Mouse (Mus musculus) embryonic facial prominence, embryonic 14.5 days (tissue): ENCODE data around the gene Pdhb. TPM values are rescaled to one million over a fixed set of nuclear protein-coding genes. Genes with fewer than 3 reads are reported as not detected.
A peak's percentile ranks its signal among the peaks of the same experiment; 100 is the strongest.

ENCODE experiments used
- ATAC-seq: fragments of 200-750 bp; cut with Nextera tagmentation; 2 replicates; pipeline ENCODE4 v1.8.0; 2017; ENCODE audit warnings: low read depth, moderate number of reproducible peaks, moderate TSS enrichment
- DNase-seq: peaks from one replicate; pipeline ENCODE4 v3.0.0-alpha.2; 2015; ENCODE audit warnings: low spot score
- H3K27ac ChIP-seq: fragments of 300-500 bp; sonication (generic); replicated peaks from 2 replicates; pipeline ENCODE4 v1.5.1; 2014; ENCODE audit warnings: low read depth, mild to moderate bottlenecking, low read length, moderate library complexity
- H3K27me3 ChIP-seq: fragments of 300-500 bp; sonication (generic); replicated peaks from 2 replicates; pipeline ENCODE4 v1.6.1; 2014; ENCODE audit warnings: low read length; ENCODE audit not compliant: control insufficient read depth, insufficient read depth
- H3K36me3 ChIP-seq: fragments of 300-500 bp; sonication (generic); 2 replicates; pipeline ENCODE4 v1.6.1; 2014; ENCODE audit warnings: low read length, mixed read lengths; ENCODE audit not compliant: control insufficient read depth, insufficient read depth
- H3K4me1 ChIP-seq: fragments of 300-500 bp; sonication (generic); 2 replicates; pipeline ENCODE4 v1.6.1; 2014; ENCODE audit warnings: antibody characterized with exemption, low read length; ENCODE audit not compliant: control insufficient read depth, insufficient read depth
- H3K4me2 ChIP-seq: fragments of 300-500 bp; sonication (generic); 2 replicates; pipeline ENCODE4 v1.6.1; 2014; ENCODE audit warnings: low read depth, mild to moderate bottlenecking, low read length, moderate library complexity, mixed read lengths
- H3K4me3 ChIP-seq: fragments of 300-500 bp; sonication (generic); 2 replicates; pipeline ENCODE4 v1.5.1; 2014; ENCODE audit warnings: low read depth, mild to moderate bottlenecking, low read length
- H3K9ac ChIP-seq: fragments of 300-500 bp; sonication (generic); 2 replicates; pipeline ENCODE4 v1.6.1; 2014; ENCODE audit warnings: low read depth, mild to moderate bottlenecking, low read length, moderate library complexity, mixed read lengths
- H3K9me3 ChIP-seq: fragments of 300-500 bp; sonication (generic); 2 replicates; pipeline ENCODE4 v1.6.1; 2016; ENCODE audit warnings: low read length; ENCODE audit not compliant: control insufficient read depth
- WGBS: fragments of 180-500 bp; shearing (Covaris S2); extraction: QIAGEN DNeasy Blood & Tissue Kit; methylation state at CpG from one replicate; pipeline ENCODE4 v1.1.7; 2014; 5-methylcytosine and 5-hydroxymethylcytosine counted together
- polyA plus RNA-seq: library from polyadenylated mRNA; unstranded; fragments of >200 nt; fragmentation: Nextera tagmentation; extraction: Ambion mirVana; gene quantifications from 2 replicates; pipeline ENCODE4 v1.2.1, GENCODE M21; 2014

Pdhb gene
- polyA plus RNA-seq, 1 experiment from 2014 or later: 215 TPM

DNA sequence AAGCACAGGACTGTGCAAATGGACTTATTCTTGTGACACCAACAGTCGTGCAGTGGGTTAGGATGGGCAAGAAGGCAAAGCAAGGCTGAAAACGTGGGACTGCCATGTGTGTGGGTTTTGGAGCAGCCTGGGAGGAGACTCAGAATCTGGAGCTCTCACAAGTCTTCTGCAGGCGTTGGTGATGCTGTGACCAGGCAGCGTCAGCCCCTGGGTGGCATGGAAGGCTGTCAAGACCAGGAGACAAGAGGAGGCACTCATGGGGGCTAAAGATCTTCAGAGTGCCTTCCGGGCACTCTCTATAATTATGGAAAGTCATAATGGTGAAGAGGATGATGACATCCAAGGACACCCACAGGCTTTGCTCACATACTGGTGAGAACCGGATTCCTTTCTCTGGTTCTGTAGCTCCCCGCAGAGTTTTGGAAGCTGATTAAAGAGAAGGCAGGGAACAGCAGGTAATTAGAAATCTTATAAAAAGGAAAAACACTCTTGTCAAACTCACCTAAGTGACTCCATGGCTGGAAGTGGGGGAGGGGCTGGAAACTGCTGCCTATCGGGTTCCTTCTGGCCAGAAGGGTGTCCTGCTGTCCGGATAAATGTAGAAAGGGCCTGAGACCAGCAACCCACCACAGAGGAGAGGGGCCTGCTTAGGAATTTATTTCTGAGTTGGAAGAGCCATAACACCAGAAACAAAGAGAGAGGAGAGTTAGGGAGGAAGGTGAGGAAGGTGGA is 33.5 kb upstream of the Pdhb start:
- DNase-seq (no peak), ATAC-seq (no peak)
- Histone ChIP-seq H3K36me3 (no peaks in the 10 kb centered on the region), H3K4me3 (no peak overlapping the region), H3K4me1 (no peaks in the 10 kb centered on the region; the same call in 1 of the 2 replicates), H3K9ac (no peak overlapping the region), H3K9me3 (no peaks in the 10 kb centered on the region), H3K27ac (no peak overlapping the region), H3K27me3 (no peaks in the 10 kb centered on the region), H3K4me2 (no peak overlapping the region)
- 51% methylated on average over 9 of the region's 9 CpGs for WGBS

DNA sequence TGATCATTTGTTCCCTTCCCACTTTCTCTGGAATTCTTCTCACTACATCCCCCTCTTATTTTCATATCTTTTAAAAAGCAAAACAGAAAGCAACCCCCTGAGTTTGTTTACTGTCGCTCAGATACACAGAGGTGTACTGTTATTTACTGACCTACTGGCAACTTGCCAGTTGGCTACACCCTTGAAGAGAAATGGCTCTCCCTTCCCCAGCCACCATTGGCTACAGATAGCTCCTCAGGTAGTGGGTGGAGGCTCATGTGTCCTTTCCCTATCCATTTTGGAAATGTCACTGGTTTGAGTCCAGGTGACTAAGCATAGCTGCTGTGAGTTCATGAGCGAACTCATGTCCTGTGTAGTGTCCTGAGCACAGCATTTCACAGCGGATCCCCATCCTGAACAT is 28.9 kb upstream of the Pdhb start:
- Histone ChIP-seq H3K4me2 (no peak overlapping the region), H3K27me3 (no peaks in the 10 kb centered on the region), H3K4me3 (no peak overlapping the region), H3K9me3 (no peaks in the 10 kb centered on the region), H3K27ac (no peak overlapping the region), H3K4me1 (no peaks in the 10 kb centered on the region), H3K36me3 (no peaks in the 10 kb centered on the region), H3K9ac (no peak overlapping the region)
- 60% methylated on average over 3 of the region's 3 CpGs for WGBS
- no peak for DNase-seq
- ATAC-seq: no peak

DNA sequence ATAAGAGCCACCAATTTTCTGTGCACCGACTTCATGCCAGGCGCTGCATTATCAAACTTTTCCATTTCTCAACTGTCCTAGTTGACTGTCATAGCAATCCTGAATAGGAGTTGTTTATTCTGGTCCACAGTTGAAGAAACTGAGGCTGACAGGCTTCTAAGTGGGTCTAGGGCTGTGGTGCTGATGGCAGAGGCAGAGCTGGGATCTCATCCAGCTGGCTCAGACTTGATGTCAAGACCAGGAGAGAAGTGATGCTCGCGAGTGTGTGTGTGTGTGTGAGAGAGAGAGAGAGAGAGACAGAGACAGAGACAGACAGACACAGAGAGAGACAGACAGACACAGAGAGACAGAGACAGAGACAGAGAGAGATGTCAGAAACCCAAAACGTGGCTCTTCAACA is 27.9 kb upstream of the Pdhb start:
- no peak for ATAC-seq
- no peak for DNase-seq
- no peaks in the 10 kb centered on the region for H3K9me3 ChIP-seq
- no peak overlapping the region for H3K9ac ChIP-seq
- WGBS: 76% methylated on average over 5 of the region's 5 CpGs
- H3K27me3 ChIP-seq: no peaks in the 10 kb centered on the region
- no peaks in the 10 kb centered on the region for H3K36me3 ChIP-seq
- H3K4me1 ChIP-seq: no peaks in the 10 kb centered on the region
- H3K4me3 ChIP-seq: no peak overlapping the region
- no peak overlapping the region for H3K27ac ChIP-seq
- no peak overlapping the region for H3K4me2 ChIP-seq

DNA sequence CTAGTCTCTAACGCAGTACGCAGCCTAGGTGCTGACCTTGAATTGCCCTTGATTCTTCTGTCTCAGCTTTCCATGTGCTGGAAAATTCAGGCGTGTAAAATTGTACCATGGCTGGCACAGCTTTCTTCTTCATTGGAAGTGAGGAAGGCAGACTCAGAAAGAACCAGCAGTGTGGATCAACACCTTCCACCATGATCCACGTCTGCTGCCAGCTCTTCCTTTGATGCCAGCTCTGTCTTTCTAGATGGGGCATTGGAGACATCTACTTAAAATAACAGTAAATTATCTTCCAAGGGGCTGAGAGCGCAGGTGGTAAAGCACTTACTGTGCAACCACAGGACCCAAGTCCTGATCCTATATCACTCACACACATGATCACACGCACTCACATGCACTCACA is 19.9 kb upstream of the Pdhb start:
- Histone ChIP-seq H3K4me2 (no peak overlapping the region), H3K4me3 (no peak overlapping the region), H3K27me3 (no peaks in the 10 kb centered on the region), H3K9ac (no peak overlapping the region), H3K9me3 (no peaks in the 10 kb centered on the region), H3K4me1 (no peaks in the 10 kb centered on the region), H3K36me3 (no peaks in the 10 kb centered on the region), H3K27ac (no peak overlapping the region)
- 84% methylated on average over 6 of the region's 6 CpGs for WGBS
- no peak for DNase-seq
- ATAC-seq: no peak

DNA sequence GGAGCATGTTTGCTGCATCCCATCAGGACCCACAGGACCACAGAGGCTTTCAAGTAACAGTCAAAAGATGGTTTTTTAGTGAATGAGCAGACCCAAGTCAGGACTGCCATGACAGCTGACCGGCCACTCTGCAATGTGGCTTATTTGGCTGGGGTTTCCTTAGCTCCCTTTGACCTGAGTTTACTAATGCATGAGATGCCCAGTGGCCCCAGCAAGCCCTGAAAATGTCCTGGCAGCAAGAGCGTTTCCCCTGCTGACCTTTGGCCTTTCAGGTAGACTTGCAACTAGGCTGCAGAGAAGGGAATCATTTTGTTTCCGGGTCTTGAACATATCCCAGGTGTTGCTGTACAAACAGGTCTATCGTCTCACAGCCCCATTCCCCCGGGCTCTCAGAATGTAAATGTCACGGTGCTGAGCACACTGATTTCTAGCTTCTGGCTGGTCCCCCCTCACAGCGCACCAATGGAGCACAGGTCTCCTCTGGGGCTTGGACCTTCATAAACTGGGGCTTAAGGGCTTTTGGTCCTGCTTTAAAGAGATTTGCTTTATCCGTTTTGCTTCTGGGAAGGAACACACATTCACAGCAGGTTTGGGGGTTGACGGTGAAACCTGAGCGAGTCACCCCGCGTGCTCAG is 18.6 kb upstream of the Pdhb start:
- no peak for DNase-seq
- Histone ChIP-seq H3K4me2 (no peak overlapping the region), H3K9ac (no peak overlapping the region), H3K4me3 (no peak overlapping the region), H3K36me3 (no peaks in the 10 kb centered on the region), H3K4me1 (no peaks in the 10 kb centered on the region), H3K27ac (no peak overlapping the region), H3K27me3 (no peaks in the 10 kb centered on the region), H3K9me3 (no peaks in the 10 kb centered on the region)
- no peak for ATAC-seq
- WGBS: 45% methylated on average over 12 of the region's 12 CpGs

DNA sequence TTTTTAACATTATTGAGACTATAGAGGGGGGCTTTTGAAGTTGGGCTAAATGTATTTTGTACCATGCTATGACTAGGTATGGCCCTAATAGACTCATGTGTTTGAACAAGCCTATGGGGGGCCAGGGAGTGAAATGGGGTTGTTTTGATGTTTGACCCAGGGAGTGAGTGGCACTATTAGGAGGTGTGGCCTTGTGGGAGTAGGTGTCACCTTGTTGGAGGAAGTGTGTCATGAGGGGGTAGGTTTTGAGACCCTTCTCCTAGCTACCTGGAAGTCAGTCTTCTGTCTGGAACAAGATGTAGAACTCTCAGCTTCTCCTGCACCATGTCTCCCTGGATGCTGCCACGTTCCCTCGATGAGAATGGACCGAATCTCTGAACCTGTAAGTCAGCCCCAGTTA is 17.7 kb upstream of the Pdhb start:
- 98% methylated on average over 3 of the region's 3 CpGs for WGBS
- Histone ChIP-seq H3K9ac (no peak overlapping the region), H3K4me3 (no peak overlapping the region), H3K9me3 (no peaks in the 10 kb centered on the region), H3K4me2 (no peak overlapping the region), H3K27me3 (no peaks in the 10 kb centered on the region), H3K27ac (no peak overlapping the region), H3K36me3 (no peaks in the 10 kb centered on the region), H3K4me1 (no peaks in the 10 kb centered on the region)
- ATAC-seq: no peak
- no peak for DNase-seq

DNA sequence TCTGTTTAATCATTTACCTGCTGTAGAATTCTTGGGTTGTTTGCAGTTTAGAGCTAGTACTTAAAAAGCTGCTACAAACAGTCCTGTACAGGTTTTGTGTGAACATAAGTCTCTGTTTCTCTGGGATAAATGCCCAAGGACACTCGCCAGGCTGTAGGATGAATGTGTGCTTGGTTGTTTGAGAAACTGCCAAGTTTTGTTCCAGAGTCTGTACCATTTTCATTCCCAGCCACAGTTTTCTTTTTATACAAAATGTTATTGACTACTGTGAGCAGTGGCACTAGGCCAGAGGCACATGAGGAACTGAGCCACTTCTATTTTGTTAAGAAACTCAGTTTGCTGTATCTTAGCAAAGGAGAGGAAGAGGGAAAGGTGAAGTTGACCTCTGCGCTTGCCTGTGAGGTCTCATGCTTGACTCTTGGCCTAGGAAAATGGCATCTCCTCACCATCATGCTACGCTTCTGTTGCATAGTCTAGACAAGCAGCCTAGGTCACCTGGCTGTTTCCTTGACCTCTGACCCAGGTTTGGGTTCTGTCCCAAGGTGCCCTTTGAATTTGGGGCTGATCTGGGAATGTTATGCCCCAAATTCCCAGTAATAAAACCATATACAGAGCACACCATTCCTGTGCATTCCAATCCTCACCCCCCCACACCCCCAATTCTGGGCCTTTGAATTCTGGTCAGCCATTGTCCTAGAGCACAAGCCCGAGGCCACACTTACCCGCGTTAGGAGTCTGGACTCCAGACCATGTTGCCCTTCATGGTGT is 13.6 kb upstream of the Pdhb start:
- Histone ChIP-seq H3K9ac (no peak overlapping the region), H3K4me2 (no peak overlapping the region), H3K36me3 (no peaks in the 10 kb centered on the region), H3K27me3 (no peaks in the 10 kb centered on the region), H3K4me1 (no peaks in the 10 kb centered on the region), H3K4me3 (no peak overlapping the region), H3K9me3 (no peaks in the 10 kb centered on the region), H3K27ac (no peak overlapping the region)
- ATAC-seq: no peak
- peak; percentile 45 for DNase-seq
- WGBS: 76% methylated on average over 6 of the region's 6 CpGs

DNA sequence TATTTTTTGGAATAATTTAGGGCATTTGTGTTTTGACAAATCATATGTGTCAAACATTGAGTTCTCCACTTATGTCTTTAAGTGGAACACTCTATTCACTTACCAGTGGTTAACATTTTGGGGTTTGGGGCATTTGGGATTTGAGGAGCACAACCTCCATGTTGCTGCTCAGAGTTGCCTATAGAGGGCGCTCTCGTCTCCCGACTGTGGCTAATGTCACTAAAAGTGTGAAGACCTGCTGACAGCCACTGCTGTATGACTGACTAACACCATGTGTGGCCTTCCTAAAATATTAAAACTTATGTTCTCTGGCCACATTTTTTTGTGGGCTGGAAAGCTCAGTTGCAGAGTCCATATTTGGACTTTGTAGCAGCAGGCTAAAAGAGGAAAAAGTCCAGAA is 10.5 kb upstream of the Pdhb start:
- H3K9me3 ChIP-seq: no peaks in the 10 kb centered on the region
- no peak overlapping the region for H3K27ac ChIP-seq
- no peak overlapping the region for H3K9ac ChIP-seq
- no peaks in the 10 kb centered on the region for H3K36me3 ChIP-seq
- no peaks in the 10 kb centered on the region for H3K27me3 ChIP-seq
- 71% methylated on average over 3 of the region's 3 CpGs for WGBS
- H3K4me1 ChIP-seq: no peaks in the 10 kb centered on the region
- no peak overlapping the region for H3K4me3 ChIP-seq
- DNase-seq (no peak), ATAC-seq (no peak)
- no peak overlapping the region for H3K4me2 ChIP-seq
